Mouse (Mus musculus) forebrain, embryonic 14.5 days (tissue): Measurements from ENCODE around the gene Serpinb1c. TPM values are rescaled to one million over a fixed set of nuclear protein-coding genes. Genes with fewer than 3 reads are reported as not detected.
A peak's percentile ranks its signal among the peaks of the same experiment; 100 is the strongest.

Source experiments
- ATAC-seq: fragments of 200-750 bp; cut with Nextera tagmentation; 2 replicates; pipeline ENCODE4 v1.8.0; 2017; ENCODE audit warnings: mild to moderate bottlenecking, moderate library complexity
- DNase-seq: peaks from one replicate; pipeline ENCODE4 v3.0.0-alpha.2; 2015; ENCODE audit warnings: low spot score
- H3K27ac ChIP-seq: fragments of 300-500 bp; sonication (generic); 2 replicates; pipeline ENCODE4 v1.5.1; 2014; ENCODE audit warnings: low read depth, mild to moderate bottlenecking, control low read depth, low read length, moderate library complexity
- H3K27me3 ChIP-seq: fragments of 300-500 bp; sonication (generic); replicated peaks from 2 replicates; pipeline ENCODE4 v1.6.1; 2014; ENCODE audit warnings: low read length, control low read depth, mixed read lengths; ENCODE audit not compliant: control insufficient read depth, insufficient read depth
- H3K36me3 ChIP-seq: fragments of 300-500 bp; sonication (generic); 2 replicates; pipeline ENCODE4 v1.6.1; 2014; ENCODE audit warnings: low read length, control low read depth; ENCODE audit not compliant: control insufficient read depth, insufficient read depth
- H3K4me1 ChIP-seq: fragments of 300-500 bp; sonication (generic); 2 replicates; pipeline ENCODE4 v1.6.1; 2014; ENCODE audit warnings: antibody characterized with exemption, low read length, control low read depth; ENCODE audit not compliant: control insufficient read depth, insufficient read depth
- H3K4me2 ChIP-seq: fragments of 300-500 bp; sonication (generic); 2 replicates; pipeline ENCODE4 v1.6.1; 2014; ENCODE audit warnings: mild to moderate bottlenecking, control low read depth, low read length
- H3K4me3 ChIP-seq: fragments of 300-500 bp; sonication (generic); 2 replicates; pipeline ENCODE4 v1.5.1; 2014; ENCODE audit warnings: low read depth, low read length, control low read depth
- H3K9ac ChIP-seq: fragments of 300-500 bp; sonication (generic); 2 replicates; pipeline ENCODE4 v1.6.1; 2014; ENCODE audit warnings: mild to moderate bottlenecking, low read length, control low read depth, moderate library complexity
- H3K9me3 ChIP-seq: fragments of 300-500 bp; sonication (generic); replicated peaks from 2 replicates; pipeline ENCODE4 v1.6.1; 2016; ENCODE audit warnings: low read length, control low read depth, mixed read lengths; ENCODE audit not compliant: control insufficient read depth
- WGBS: fragments of 180-500 bp; shearing (Covaris S2); extraction: QIAGEN DNeasy Blood & Tissue Kit; methylation state at CpG from one replicate; pipeline ENCODE4 v1.1.7; 2014; 5-methylcytosine and 5-hydroxymethylcytosine counted together
- polyA plus RNA-seq: library from polyadenylated mRNA; unstranded; fragments of >200 nt; fragmentation: Nextera tagmentation; extraction: Ambion mirVana; gene quantifications from 2 replicates; pipeline ENCODE4 v1.2.1, GENCODE M21; 2014

Gene Serpinb1c
- polyA plus RNA-seq, 1 experiment from 2014 or later, result not detected

DNA sequence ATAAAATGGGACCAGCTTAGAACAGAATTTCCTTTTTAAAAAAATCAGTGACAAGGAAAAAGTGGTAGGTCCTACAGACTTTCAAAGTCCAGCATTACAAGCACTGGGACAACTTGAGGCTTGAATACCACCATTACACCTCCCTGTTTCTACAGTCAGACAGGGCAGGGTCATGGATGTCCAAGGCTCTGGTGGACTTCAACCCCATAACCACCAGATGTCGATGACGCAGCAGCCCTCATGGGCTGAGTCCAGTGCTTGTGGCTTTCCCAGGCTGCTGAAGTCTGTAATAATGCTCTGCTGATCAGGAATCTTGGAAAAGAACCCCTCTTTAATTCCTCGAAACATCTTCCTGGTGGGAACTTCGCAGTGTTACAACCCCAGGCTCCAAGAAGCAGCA, 45.5 kb downstream of the Serpinb1c start:
- WGBS, result 90% methylated on average over 4 of the region's 4 CpGs
- no peaks in the 10 kb centered on the region for H3K36me3 ChIP-seq
- DNase-seq, result no peak
- H3K9ac ChIP-seq, result no peak overlapping the region
- no peaks in the 10 kb centered on the region for H3K4me1 ChIP-seq
- no peak overlapping the region for H3K27ac ChIP-seq
- H3K27me3 ChIP-seq, result no peaks in the 10 kb centered on the region
- H3K4me3 ChIP-seq, result no peak overlapping the region
- H3K9me3 ChIP-seq, result no peaks in the 10 kb centered on the region
- no peak for ATAC-seq
- H3K4me2 ChIP-seq, result no peak overlapping the region

- no peaks in the 10 kb centered on the region for H3K27me3 ChIP-seq
- H3K4me1 ChIP-seq, result no peaks in the 10 kb centered on the region
- H3K4me2 ChIP-seq, result no peak overlapping the region
- H3K9ac ChIP-seq, result no peak overlapping the region
- H3K36me3 ChIP-seq, result no peaks in the 10 kb centered on the region
- H3K9me3 ChIP-seq, result no peaks in the 10 kb centered on the region
- 14% methylated on average over 7 of the region's 7 CpGs for WGBS
- H3K27ac ChIP-seq, result no peak overlapping the region
- no peak overlapping the region for H3K4me3 ChIP-seq
- peak; percentile 72 for DNase-seq
- ATAC-seq, result peak; percentile 79
Measured at GRCm38 (mm10) chr13:32851967-32852366, 46.0 kb downstream of the Serpinb1c start.

- H3K36me3 ChIP-seq, result no peaks in the 10 kb centered on the region
- ATAC-seq (no peak), DNase-seq (no peak)
- no peak within 1 kb of the TSS for H3K27ac ChIP-seq
- H3K4me1 ChIP-seq, result no peaks in the 10 kb centered on the region
- no peak within 1 kb of the TSS for H3K4me3 ChIP-seq
- no peaks in the 10 kb centered on the region for H3K9me3 ChIP-seq
- H3K9ac ChIP-seq, result no peak within 1 kb of the TSS
- H3K4me2 ChIP-seq, result no peak within 1 kb of the TSS
- H3K27me3 ChIP-seq, result no peaks in the 10 kb centered on the region
- 70% methylated on average over 10 of the region's 10 CpGs for WGBS
Measured at GRCm38 (mm10) chr13:32850668-32851404, 47.2 kb downstream of the Serpinb1c start, which contains the start of gene Serpinb1a. Gene Serpinb1a (minus strand): TSS chr13:32851185.

GRCm38 (mm10) chr13:32850156-32850555, 47.9 kb downstream of the Serpinb1c start:
- Histone ChIP-seq H3K36me3 (no peaks in the 10 kb centered on the region), H3K9ac (no peak overlapping the region), H3K4me2 (no peak overlapping the region), H3K27me3 (no peaks in the 10 kb centered on the region), H3K9me3 (no peaks in the 10 kb centered on the region), H3K4me1 (no peaks in the 10 kb centered on the region), H3K27ac (no peak overlapping the region), H3K4me3 (no peak overlapping the region)
- WGBS, result 80% methylated on average over 1 of the region's 1 CpGs
- ATAC-seq (no peak), DNase-seq (no peak)

DNA sequence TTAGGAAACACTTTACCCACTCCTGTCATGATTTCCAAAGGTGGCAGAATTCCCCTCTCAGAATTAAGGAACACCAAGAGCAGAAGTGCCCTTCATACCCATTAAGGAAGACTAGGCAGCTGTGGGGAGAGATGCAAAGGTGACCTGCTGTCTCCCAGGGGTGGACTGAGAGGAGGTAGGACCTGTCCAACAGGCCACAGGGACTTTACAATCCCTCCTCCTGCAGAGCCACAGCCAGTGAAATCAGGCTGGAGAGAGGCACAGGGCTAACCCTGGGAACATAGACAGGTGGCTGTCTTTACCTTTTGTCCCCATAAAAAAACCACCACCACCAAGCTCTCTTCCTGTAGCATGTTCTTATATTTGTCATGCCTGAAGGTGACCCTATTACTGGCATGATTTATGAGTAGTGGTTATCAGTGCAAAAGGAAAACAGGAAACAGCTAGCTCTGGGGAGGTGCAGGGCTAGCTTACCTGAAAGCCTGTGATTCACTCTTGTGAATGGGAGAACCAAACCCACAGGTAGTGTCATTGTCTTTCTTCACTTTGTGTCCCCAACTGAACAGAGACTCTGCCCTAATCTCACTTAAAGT, 48.4 kb downstream of the Serpinb1c start:
- H3K4me2 ChIP-seq, result no peak overlapping the region
- H3K27me3 ChIP-seq, result no peaks in the 10 kb centered on the region
- no peaks in the 10 kb centered on the region for H3K4me1 ChIP-seq
- H3K9me3 ChIP-seq, result no peaks in the 10 kb centered on the region
- no peak overlapping the region for H3K27ac ChIP-seq
- H3K36me3 ChIP-seq, result no peaks in the 10 kb centered on the region
- H3K9ac ChIP-seq, result no peak overlapping the region
- H3K4me3 ChIP-seq, result no peak overlapping the region
- no peak for ATAC-seq
- DNase-seq, result no peak

DNA sequence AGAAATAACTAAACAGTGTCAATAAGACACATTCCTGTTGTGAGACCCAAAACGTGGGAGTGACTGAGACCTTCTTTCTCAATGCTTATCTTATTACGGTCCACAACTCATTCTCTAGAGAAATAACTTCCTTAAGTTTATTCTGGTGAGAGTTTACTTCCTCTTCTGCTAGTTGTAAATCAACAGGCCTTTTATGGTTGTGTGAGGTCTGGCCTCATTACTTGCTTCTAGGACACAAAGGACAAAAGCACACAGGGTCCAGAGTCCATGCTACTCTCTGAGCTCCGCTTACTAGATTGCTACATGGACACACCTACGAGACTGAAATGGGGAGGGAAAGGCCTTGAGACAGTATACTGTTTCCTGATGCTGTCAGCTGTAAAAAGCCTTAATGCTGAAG, 48.9 kb downstream of the Serpinb1c start:
- 77% methylated on average over 4 of the region's 4 CpGs for WGBS
- no peak overlapping the region for H3K4me3 ChIP-seq
- ATAC-seq (no peak), DNase-seq (no peak)
- no peaks in the 10 kb centered on the region for H3K4me1 ChIP-seq
- no peak overlapping the region for H3K9ac ChIP-seq
- no peaks in the 10 kb centered on the region for H3K9me3 ChIP-seq
- no peaks in the 10 kb centered on the region for H3K36me3 ChIP-seq
- no peak overlapping the region for H3K27ac ChIP-seq
- H3K4me2 ChIP-seq, result no peak overlapping the region
- H3K27me3 ChIP-seq, result no peaks in the 10 kb centered on the region

- DNase-seq (no peak), ATAC-seq (no peak)
- no peak overlapping the region for H3K27ac ChIP-seq
- H3K4me2 ChIP-seq, result no peak overlapping the region
- no peaks in the 10 kb centered on the region for H3K36me3 ChIP-seq
- no peaks in the 10 kb centered on the region for H3K9me3 ChIP-seq
- H3K4me1 ChIP-seq, result no peaks in the 10 kb centered on the region
- no peak overlapping the region for H3K4me3 ChIP-seq
- no peak overlapping the region for H3K9ac ChIP-seq
- H3K27me3 ChIP-seq, result no peaks in the 10 kb centered on the region
Measured at GRCm38 (mm10) chr13:32846221-32846620, 51.8 kb downstream of the Serpinb1c start.

DNA sequence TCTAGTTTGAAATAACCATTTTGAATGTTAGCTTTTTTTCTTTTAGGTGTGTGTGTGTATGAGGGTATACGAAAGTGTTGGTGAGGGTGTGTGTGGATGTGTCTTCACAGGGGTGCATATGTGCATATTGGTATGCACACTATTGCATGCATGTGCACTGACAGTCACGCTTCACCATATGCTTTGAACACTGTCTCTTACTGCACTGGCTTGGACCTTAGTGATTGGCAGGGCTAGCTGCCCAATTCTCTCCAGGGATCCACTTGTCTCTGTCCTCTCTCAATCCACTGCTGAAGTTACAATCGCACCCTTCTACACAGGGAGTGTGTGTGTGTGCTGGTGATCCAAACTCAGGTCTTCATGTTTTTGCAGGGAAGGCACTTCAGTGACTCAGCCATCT, 56.7 kb downstream of the Serpinb1c start:
- ATAC-seq (no peak), DNase-seq (no peak)
- Histone ChIP-seq H3K36me3 (no peaks in the 10 kb centered on the region), H3K27ac (no peak overlapping the region), H3K9me3 (no peaks in the 10 kb centered on the region), H3K4me2 (no peak overlapping the region), H3K9ac (no peak overlapping the region), H3K4me3 (no peak overlapping the region), H3K27me3 (no peaks in the 10 kb centered on the region), H3K4me1 (no peaks in the 10 kb centered on the region)
- 90% methylated on average over 3 of the region's 3 CpGs for WGBS

GRCm38 (mm10) chr13:32839314-32839713, 58.7 kb downstream of the Serpinb1c start:
- no peak for ATAC-seq
- H3K27ac ChIP-seq, result no peak overlapping the region
- 67% methylated on average over 1 of the region's 1 CpGs for WGBS

More at GRCm38 (mm10) chr13:32839314-32839713, 58.7 kb downstream of the Serpinb1c start:
- no peak overlapping the region for H3K4me3 ChIP-seq
- H3K4me2 ChIP-seq, result no peak overlapping the region
- H3K4me1 ChIP-seq, result no peaks in the 10 kb centered on the region
- H3K27me3 ChIP-seq, result no peaks in the 10 kb centered on the region
- DNase-seq, result no peak
- no peaks in the 10 kb centered on the region for H3K36me3 ChIP-seq
- H3K9me3 ChIP-seq, result no peaks in the 10 kb centered on the region
- no peak overlapping the region for H3K9ac ChIP-seq
